Mouse (Mus musculus) stomach, embryonic 16.5 days (tissue): ENCODE measurements around the gene Slc25a3. TPM values are rescaled to one million over a fixed set of nuclear protein-coding genes. Genes with fewer than 3 reads are reported as not detected.
A peak's percentile ranks its signal among the peaks of the same experiment; 100 is the strongest.

ENCODE experiments used
- ATAC-seq: fragments of 200-750 bp; cut with Nextera tagmentation; 2 replicates; pipeline ENCODE4 v1.8.0; 2017; ENCODE audit warnings: moderate number of reproducible peaks, moderate TSS enrichment; ENCODE audit not compliant: insufficient read depth, low FRiP score
- H3K27ac ChIP-seq: fragments of 300-500 bp; sonication (generic); 2 replicates; pipeline ENCODE4 v1.5.1; 2014; ENCODE audit warnings: low read length
- H3K27me3 ChIP-seq: fragments of 300-500 bp; sonication (generic); 2 replicates; pipeline ENCODE4 v1.6.1; 2014; ENCODE audit warnings: low read length, control low read depth, mixed read lengths; ENCODE audit not compliant: control insufficient read depth, insufficient read depth
- H3K36me3 ChIP-seq: fragments of 300-500 bp; sonication (generic); 2 replicates; pipeline ENCODE4 v1.6.1; 2014; ENCODE audit warnings: low read length; ENCODE audit not compliant: control insufficient read depth, insufficient read depth
- H3K4me1 ChIP-seq: fragments of 300-500 bp; sonication (generic); 2 replicates; pipeline ENCODE4 v1.6.1; 2014; ENCODE audit warnings: low read length, control low read depth, mixed read lengths; ENCODE audit not compliant: control insufficient read depth, insufficient read depth
- H3K4me2 ChIP-seq: fragments of 300-500 bp; sonication (generic); 2 replicates; pipeline ENCODE4 v1.6.1; 2014; ENCODE audit warnings: low read depth, low read length, mixed read lengths
- H3K4me3 ChIP-seq: fragments of 300-500 bp; sonication (generic); replicated peaks from 2 replicates; pipeline ENCODE4 v1.5.1; 2014; ENCODE audit warnings: mild to moderate bottlenecking, low read length
- H3K9ac ChIP-seq: fragments of 300-500 bp; sonication (generic); 2 replicates; pipeline ENCODE4 v1.6.1; 2014; ENCODE audit warnings: low read length
- H3K9me3 ChIP-seq: fragments of 300-500 bp; sonication (generic); replicated peaks from 2 replicates; pipeline ENCODE4 v1.6.1; 2016; ENCODE audit warnings: low read length, control low read depth; ENCODE audit not compliant: control insufficient read depth
- WGBS: fragments of 180-500 bp; shearing (Covaris S2); extraction: QIAGEN DNeasy Blood & Tissue Kit; methylation state at CpG from one replicate; pipeline ENCODE4 v1.1.7; 2014; 5-methylcytosine and 5-hydroxymethylcytosine counted together
- polyA plus RNA-seq: library from polyadenylated mRNA; unstranded; fragments of >200 nt; fragmentation: Nextera tagmentation; extraction: Ambion mirVana; gene quantifications from 2 replicates; pipeline ENCODE4 v1.2.1, GENCODE M21; 2015

The Slc25a3 gene
- polyA plus RNA-seq, 1 experiment from 2014 or later, result 485 TPM

- peak overlapping the region; percentile 87 for H3K27ac ChIP-seq
- no peaks in the 10 kb centered on the region for H3K27me3 ChIP-seq
Measured at GRCm38 (mm10) chr10:91081959-91082507, 41.8 kb downstream of the Slc25a3 start.

GRCm38 (mm10) chr10:91080540-91080939 lies 43.3 kb downstream of the Slc25a3 start:
- H3K36me3 ChIP-seq, result peaks cover 7% of the 10 kb centered on the region
- no peak overlapping the region for H3K4me2 ChIP-seq
- no peak overlapping the region for H3K27ac ChIP-seq
- no peak overlapping the region for H3K9ac ChIP-seq
- 0 out of 2 replicates have a peak, but pooled peaks cover 4% of the 10 kb centered on the region for H3K4me1 ChIP-seq
- no peaks in the 10 kb centered on the region for H3K27me3 ChIP-seq
- H3K9me3 ChIP-seq, result no peaks in the 10 kb centered on the region
- H3K4me3 ChIP-seq, result no peak overlapping the region
- WGBS, result 82% methylated on average over 5 of the region's 5 CpGs
- no peak for ATAC-seq

More at GRCm38 (mm10) chr10:91081959-91082507, 41.8 kb downstream of the Slc25a3 start:
- H3K4me2 ChIP-seq, result peak overlapping the region; percentile 48
- H3K36me3 ChIP-seq, result peaks cover 7% of the 10 kb centered on the region
- H3K9ac ChIP-seq, result peak overlapping the region; percentile 89
- H3K4me3 ChIP-seq, result peak overlapping the region; percentile 91
- H3K4me1 ChIP-seq, result 0 out of 2 replicates have a peak, but pooled peaks cover 4% of the 10 kb centered on the region
- no peaks in the 10 kb centered on the region for H3K9me3 ChIP-seq
- under 1% methylated on average over 27 of the region's 27 CpGs for WGBS
- peak; percentile 2; the same call in 1 of the 2 replicates for ATAC-seq

DNA sequence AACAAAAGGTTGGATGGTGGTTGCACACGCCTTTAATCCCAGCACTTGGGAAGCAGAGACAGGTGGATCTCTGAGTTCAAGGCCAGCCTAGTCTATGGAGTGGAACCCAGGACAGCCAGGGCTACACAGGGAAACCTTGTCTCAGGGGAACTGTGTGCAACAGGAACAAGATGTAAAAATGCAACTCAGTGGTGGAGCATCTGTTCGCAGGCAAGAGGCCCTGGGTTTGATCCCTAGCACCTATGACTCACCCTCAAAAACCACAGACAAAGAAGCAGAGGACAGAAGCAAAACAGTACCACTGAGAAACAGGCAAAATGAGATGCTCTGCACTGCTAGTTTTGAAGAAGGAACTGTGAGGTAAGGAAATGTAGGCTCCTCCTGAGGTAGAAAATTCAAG lies 47.2 kb downstream of the Slc25a3 start:
- H3K36me3 ChIP-seq, result peaks cover 15% of the 10 kb centered on the region
- 87% methylated on average over 2 of the region's 2 CpGs for WGBS
- ATAC-seq, result no peak

GRCm38 (mm10) chr10:91073345-91073744 lies 50.5 kb downstream of the Slc25a3 start:
- H3K4me3 ChIP-seq, result no peak overlapping the region
- H3K4me2 ChIP-seq, result no peak overlapping the region
- H3K4me1 ChIP-seq, result no peaks in the 10 kb centered on the region
- ATAC-seq, result no peak
- H3K27me3 ChIP-seq, result no peaks in the 10 kb centered on the region
- 72% methylated on average over 3 of the region's 3 CpGs for WGBS
- H3K9ac ChIP-seq, result no peak overlapping the region
- H3K27ac ChIP-seq, result no peak overlapping the region
- peaks cover 15% of the 10 kb centered on the region for H3K36me3 ChIP-seq
- H3K9me3 ChIP-seq, result no peaks in the 10 kb centered on the region

More for the DNA sequence above, 47.2 kb downstream of the Slc25a3 start:
- H3K4me1 ChIP-seq, result no peaks in the 10 kb centered on the region
- no peak overlapping the region for H3K27ac ChIP-seq
- no peaks in the 10 kb centered on the region for H3K27me3 ChIP-seq
- H3K9ac ChIP-seq, result no peak overlapping the region
- no peak overlapping the region for H3K4me3 ChIP-seq
- no peak overlapping the region for H3K4me2 ChIP-seq
- no peaks in the 10 kb centered on the region for H3K9me3 ChIP-seq

DNA sequence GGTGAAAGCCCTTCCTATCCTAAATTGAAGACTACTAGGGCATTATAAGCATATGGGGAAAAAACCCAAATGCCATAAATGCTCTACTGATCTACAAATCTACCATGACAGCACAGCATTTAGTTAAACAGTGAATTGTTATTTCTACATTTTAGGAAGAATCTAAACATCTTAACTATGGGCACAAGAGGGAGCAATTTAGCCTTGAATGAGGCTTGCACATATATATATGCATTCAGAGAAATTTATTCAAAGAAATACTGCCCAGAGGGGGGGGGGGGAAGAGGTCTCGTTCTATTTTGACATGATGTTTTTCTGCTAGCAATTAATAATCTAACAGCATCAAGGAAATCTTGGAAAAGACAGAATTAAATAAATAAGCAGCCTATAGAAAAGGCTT lies 52.1 kb downstream of the Slc25a3 start:
- no peak overlapping the region for H3K4me2 ChIP-seq
- no peaks in the 10 kb centered on the region for H3K27me3 ChIP-seq
- ATAC-seq, result no peak
- H3K36me3 ChIP-seq, result peaks cover 9% of the 10 kb centered on the region
- H3K9me3 ChIP-seq, result no peaks in the 10 kb centered on the region
- H3K9ac ChIP-seq, result no peak overlapping the region
- H3K4me3 ChIP-seq, result no peak overlapping the region
- no peaks in the 10 kb centered on the region for H3K4me1 ChIP-seq
- no peak overlapping the region for H3K27ac ChIP-seq
- WGBS, result 23% methylated on average over 1 of the region's 1 CpGs

Other genes with a start within 250 kb of the Slc25a3 start
- 13.4 and 15.1 TPM in 2 replicates for gene Apaf1, start 41.3 kb downstream of the Slc25a3 start, polyA plus RNA-seq
- 37.3 and 41.8 TPM in 2 replicates for gene Ikbip, start 41.1 kb downstream of the Slc25a3 start, polyA plus RNA-seq
- 109 and 132 TPM in 2 replicates for gene Tmpo, start 57.3 kb upstream of the Slc25a3 start, polyA plus RNA-seq